Mouse (Mus musculus) midbrain, postnatal 0 days (tissue): ENCODE measurements around the gene 1700086D15Rik. TPM values are rescaled to one million over a fixed set of nuclear protein-coding genes. Genes with fewer than 3 reads are reported as not detected.

Experiments
- ATAC-seq: fragments of 200-750 bp; cut with Nextera tagmentation; 2 replicates; pipeline ENCODE4 v1.8.0; 2017; ENCODE audit warnings: moderate number of reproducible peaks, mild to moderate bottlenecking, moderate TSS enrichment, moderate library complexity; ENCODE audit not compliant: low FRiP score
- DNase-seq: peaks from one replicate; pipeline ENCODE4 v3.0.0-alpha.2; 2015; ENCODE audit warnings: low spot score
- H3K27ac ChIP-seq: fragments of 300-500 bp; sonication (generic); 2 replicates; pipeline ENCODE4 v1.5.1; 2014; ENCODE audit warnings: low read depth, mild to moderate bottlenecking, low read length, mixed read lengths
- H3K27me3 ChIP-seq: fragments of 300-500 bp; sonication (generic); 2 replicates; pipeline ENCODE4 v1.6.1; 2014; ENCODE audit warnings: low read length, control low read depth, mixed read lengths; ENCODE audit not compliant: insufficient read depth
- H3K36me3 ChIP-seq: fragments of 300-500 bp; sonication (generic); 2 replicates; pipeline ENCODE4 v1.6.1; 2014; ENCODE audit warnings: low read length, control low read depth, mixed read lengths; ENCODE audit not compliant: insufficient read depth
- H3K4me1 ChIP-seq: fragments of 300-500 bp; sonication (generic); 2 replicates; pipeline ENCODE4 v1.6.1; 2014; ENCODE audit warnings: mild to moderate bottlenecking, control low read depth, antibody characterized with exemption, low read length, mixed read lengths; ENCODE audit not compliant: insufficient read depth
- H3K4me2 ChIP-seq: fragments of 300-500 bp; sonication (generic); 2 replicates; pipeline ENCODE4 v1.6.1; 2014; ENCODE audit warnings: low read depth, mild to moderate bottlenecking, low read length, mixed read lengths; ENCODE audit not compliant: poor library complexity, severe bottlenecking
- H3K4me3 ChIP-seq: fragments of 300-500 bp; sonication (generic); 2 replicates; pipeline ENCODE4 v1.5.1; 2014; ENCODE audit warnings: low read depth, mild to moderate bottlenecking, low read length, moderate library complexity
- H3K9ac ChIP-seq: fragments of 300-500 bp; sonication (generic); replicated peaks from 2 replicates; pipeline ENCODE4 v1.6.1; 2014; ENCODE audit warnings: mild to moderate bottlenecking, low read length, moderate library complexity, mixed read lengths; ENCODE audit not compliant: poor library complexity, severe bottlenecking
- H3K9me3 ChIP-seq: fragments of 300-500 bp; sonication (generic); 2 replicates; pipeline ENCODE4 v1.6.1; 2016; ENCODE audit warnings: low read length, control low read depth
- CTCF ChIP-seq: IDR thresholded peaks from 2 replicates; pipeline ENCODE4 v1.5.1; 2016; ENCODE audit warnings: antibody characterized with exemption, mild to moderate bottlenecking
- WGBS: fragments of 180-500 bp; shearing (Covaris S2); extraction: QIAGEN DNeasy Blood & Tissue Kit; methylation state at CpG from one replicate; pipeline ENCODE4 v1.1.7; 2014; 5-methylcytosine and 5-hydroxymethylcytosine counted together
- polyA plus RNA-seq: library from polyadenylated mRNA; unstranded; fragments of >200 nt; fragmentation: Nextera tagmentation; extraction: Ambion mirVana; gene quantifications from 2 replicates; pipeline ENCODE4 v1.2.1, GENCODE M21; 2015
- total RNA-seq: library from RNA; depleted of rRNA; stranded (reverse); fragments of >200 nt; gene quantifications from 2 replicates; pipeline ENCODE4 v1.2.3, GENCODE M21; 2014; rRNA removed

The 1700086D15Rik gene
- total RNA-seq = 4.3 TPM in 1 of 2 replicates, not detected in the other
- 0.52 and 0.56 TPM in 2 replicates for polyA plus RNA-seq

DNA sequence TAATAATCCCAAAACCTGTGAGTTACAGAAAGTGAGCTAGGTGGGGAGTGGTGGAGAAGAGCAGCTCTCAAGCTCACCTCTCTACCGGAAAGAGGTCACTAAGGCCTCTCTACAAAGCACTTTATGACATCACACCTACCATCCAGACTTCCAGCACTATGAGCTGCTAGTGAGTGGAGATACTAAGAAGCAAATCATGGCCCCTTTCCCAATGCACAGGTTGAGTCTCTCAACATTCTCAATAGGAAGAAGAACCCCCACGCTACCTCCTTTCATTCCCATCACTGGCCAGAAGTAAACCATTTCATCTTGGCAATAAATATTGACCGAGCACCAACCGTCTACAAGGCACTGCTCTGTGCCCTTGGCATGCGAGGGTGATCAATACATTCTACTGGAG lies at the start of gene 1700086D15Rik:
Gene 1700086D15Rik, minus strand, starts transcription at position 101 of the 400 bp plus-strand sequence.
- no peak within 1 kb of the TSS for H3K9ac ChIP-seq
- H3K36me3 ChIP-seq = no peaks in the 10 kb centered on the region
- no peaks in the 10 kb centered on the region for H3K27me3 ChIP-seq
- DNase-seq (no peak), ATAC-seq (no peak)
- H3K4me2 ChIP-seq = peak within 1 kb of the TSS; percentile 83; the same call in 1 of the 2 replicates
- WGBS = 96% methylated on average over 5 of the region's 5 CpGs
- peaks cover 14% of the 10 kb centered on the region; the same call in 1 of the 2 replicates for H3K4me1 ChIP-seq
- TF ChIP-seq CTCF = no peak
- no peaks in the 10 kb centered on the region for H3K9me3 ChIP-seq
- 0 out of 2 replicates have a peak within 1 kb of the TSS, but pooled peaks have one; percentile 91 for H3K4me3 ChIP-seq
- no peak within 1 kb of the TSS for H3K27ac ChIP-seq

DNA sequence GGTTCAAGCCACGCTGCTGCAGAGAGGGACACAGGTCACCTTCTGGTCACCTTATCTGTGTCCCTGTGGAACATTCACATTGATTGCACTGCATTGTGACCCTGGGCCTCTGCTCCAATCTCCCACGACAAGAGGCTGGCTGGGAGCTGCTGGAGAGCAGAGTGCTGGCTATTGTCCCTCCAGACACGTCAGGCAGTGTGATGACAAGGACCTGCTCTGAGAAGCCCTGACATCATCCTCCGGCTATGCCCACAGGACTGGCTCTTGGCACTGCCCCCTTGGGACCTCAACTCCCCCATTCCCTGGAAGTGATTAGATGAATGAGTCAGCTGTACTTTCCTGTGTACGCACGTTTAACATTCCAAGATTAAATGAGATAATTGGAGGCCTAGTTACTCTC lies 49.8 kb upstream of the 1700086D15Rik start:
- TF ChIP-seq CTCF = no peak
- no peaks in the 10 kb centered on the region for H3K27me3 ChIP-seq
- H3K9ac ChIP-seq = no peak overlapping the region
- DNase-seq (no peak), ATAC-seq (no peak)
- no peak overlapping the region for H3K27ac ChIP-seq
- no peaks in the 10 kb centered on the region for H3K4me1 ChIP-seq
- H3K36me3 ChIP-seq = no peaks in the 10 kb centered on the region
- H3K4me3 ChIP-seq = no peak overlapping the region
- WGBS = 69% methylated on average over 6 of the region's 6 CpGs
- H3K4me2 ChIP-seq = no peak overlapping the region
- H3K9me3 ChIP-seq = no peaks in the 10 kb centered on the region

DNA sequence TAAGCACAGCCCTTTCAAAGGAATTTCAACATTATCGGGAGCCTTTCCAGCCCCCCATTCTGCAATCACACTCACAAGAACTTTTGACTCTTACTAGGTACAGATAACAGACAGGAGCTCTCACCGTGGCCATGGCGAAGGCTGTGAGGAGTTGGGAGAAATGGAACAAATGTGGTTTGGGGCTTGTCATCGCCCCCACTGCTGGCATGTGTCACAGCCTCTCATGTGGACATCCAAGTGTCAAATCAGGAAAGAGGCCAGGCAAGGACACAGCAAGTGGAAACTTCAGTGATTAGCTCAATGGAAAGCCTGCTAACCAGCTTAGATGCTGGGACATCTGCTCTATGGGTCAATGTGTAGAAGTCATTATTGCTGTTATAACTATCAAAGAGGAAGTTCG lies 45.6 kb upstream of the 1700086D15Rik start:
- H3K4me3 ChIP-seq = no peak overlapping the region

DNA sequence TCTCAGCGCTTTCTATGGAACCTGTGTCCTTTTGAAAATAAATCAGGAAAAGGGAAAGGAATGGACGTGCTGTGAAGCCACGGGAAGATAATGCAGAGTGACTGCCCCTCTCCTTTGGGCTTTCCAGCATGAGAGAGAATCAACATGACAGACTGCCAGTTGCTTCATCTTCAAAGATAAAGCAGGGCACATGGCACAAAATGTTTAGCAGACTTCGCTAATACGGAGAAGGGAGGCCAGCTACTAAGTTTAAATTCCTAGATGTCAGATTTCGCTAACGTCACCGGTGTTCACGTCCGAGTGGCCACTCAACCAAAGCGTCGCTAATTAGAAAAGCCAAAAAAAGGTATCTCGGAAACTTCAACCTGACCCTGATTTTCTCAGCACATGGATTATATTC lies 45.0 kb upstream of the 1700086D15Rik start:
- H3K27ac ChIP-seq = no peak overlapping the region
- DNase-seq (peak; percentile 35), ATAC-seq (no peak)
- WGBS = 47% methylated on average over 13 of the region's 13 CpGs
- no peaks in the 10 kb centered on the region for H3K36me3 ChIP-seq
- H3K4me3 ChIP-seq = no peak overlapping the region
- no peaks in the 10 kb centered on the region for H3K27me3 ChIP-seq
- no peak overlapping the region for H3K4me2 ChIP-seq
- no peak overlapping the region for H3K9ac ChIP-seq
- TF ChIP-seq CTCF = no peak
- H3K4me1 ChIP-seq = no peaks in the 10 kb centered on the region
- H3K9me3 ChIP-seq = no peaks in the 10 kb centered on the region

More for the DNA sequence above, 45.6 kb upstream of the 1700086D15Rik start:
- WGBS = 78% methylated on average over 5 of the region's 5 CpGs
- H3K4me1 ChIP-seq = no peaks in the 10 kb centered on the region
- H3K36me3 ChIP-seq = no peaks in the 10 kb centered on the region
- H3K27me3 ChIP-seq = no peaks in the 10 kb centered on the region
- H3K9ac ChIP-seq = no peak overlapping the region
- no peak for TF ChIP-seq CTCF
- H3K9me3 ChIP-seq = no peaks in the 10 kb centered on the region
- no peak for DNase-seq
- H3K27ac ChIP-seq = no peak overlapping the region
- no peak overlapping the region for H3K4me2 ChIP-seq
- ATAC-seq = no peak

DNA sequence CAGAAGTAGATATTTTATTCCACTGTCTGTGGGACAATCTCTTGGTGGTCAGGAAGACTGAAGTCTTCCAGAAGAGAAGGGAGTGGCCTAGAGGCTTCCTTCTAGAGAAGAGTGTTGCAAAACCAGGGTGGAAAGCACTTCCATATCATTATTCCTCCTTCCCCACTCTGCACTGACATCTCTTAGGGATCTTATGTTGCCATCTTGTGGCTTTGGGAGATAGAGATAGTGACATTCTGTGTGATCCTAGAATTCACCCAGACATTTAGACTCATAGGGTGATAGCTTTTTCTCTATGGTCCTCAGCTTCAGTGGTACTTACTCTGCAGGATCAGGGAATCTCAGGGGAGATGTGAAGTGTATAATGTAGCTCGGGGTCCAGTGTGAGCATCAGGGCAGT lies 43.3 kb upstream of the 1700086D15Rik start:
- 81% methylated on average over 1 of the region's 1 CpGs for WGBS
- no peaks in the 10 kb centered on the region for H3K4me1 ChIP-seq
- H3K27ac ChIP-seq = no peak overlapping the region
- H3K4me2 ChIP-seq = no peak overlapping the region
- no peaks in the 10 kb centered on the region for H3K36me3 ChIP-seq
- no peaks in the 10 kb centered on the region for H3K27me3 ChIP-seq
- DNase-seq (no peak), ATAC-seq (no peak)
- H3K9ac ChIP-seq = no peak overlapping the region
- peak; percentile 59 for TF ChIP-seq CTCF
- no peak overlapping the region for H3K4me3 ChIP-seq
- no peaks in the 10 kb centered on the region for H3K9me3 ChIP-seq

DNA sequence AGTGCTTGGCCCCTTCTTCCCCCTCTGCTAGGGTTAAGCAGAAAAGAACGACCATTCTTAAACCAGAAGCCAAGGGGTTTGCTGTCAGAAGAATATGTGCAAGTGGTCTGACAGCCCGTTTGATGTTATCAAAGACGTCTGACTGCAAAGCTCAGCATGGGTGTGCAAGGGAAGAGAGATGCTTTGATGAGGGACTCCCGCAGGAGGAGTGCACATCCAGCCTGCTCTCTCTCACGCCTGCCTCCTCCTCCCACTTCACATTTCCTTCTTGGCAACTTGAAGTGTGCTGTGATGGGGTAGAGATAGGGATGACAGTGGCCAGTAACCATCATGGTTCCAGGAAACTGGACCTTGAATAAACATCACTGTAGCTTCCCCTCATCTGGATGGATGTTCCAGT lies 42.5 kb upstream of the 1700086D15Rik start:
- ATAC-seq = no peak
- WGBS = 30% methylated on average over 5 of the region's 5 CpGs
- Histone ChIP-seq H3K9me3 (no peaks in the 10 kb centered on the region), H3K36me3 (no peaks in the 10 kb centered on the region), H3K4me2 (no peak overlapping the region), H3K27ac (no peak overlapping the region), H3K4me3 (no peak overlapping the region), H3K9ac (no peak overlapping the region), H3K27me3 (no peaks in the 10 kb centered on the region), H3K4me1 (no peaks in the 10 kb centered on the region)
- TF ChIP-seq CTCF = no peak
- DNase-seq = no peak
